Comparison of ENCODE assay signal across 21 mouse cellular contexts in the genomic region with DNA sequence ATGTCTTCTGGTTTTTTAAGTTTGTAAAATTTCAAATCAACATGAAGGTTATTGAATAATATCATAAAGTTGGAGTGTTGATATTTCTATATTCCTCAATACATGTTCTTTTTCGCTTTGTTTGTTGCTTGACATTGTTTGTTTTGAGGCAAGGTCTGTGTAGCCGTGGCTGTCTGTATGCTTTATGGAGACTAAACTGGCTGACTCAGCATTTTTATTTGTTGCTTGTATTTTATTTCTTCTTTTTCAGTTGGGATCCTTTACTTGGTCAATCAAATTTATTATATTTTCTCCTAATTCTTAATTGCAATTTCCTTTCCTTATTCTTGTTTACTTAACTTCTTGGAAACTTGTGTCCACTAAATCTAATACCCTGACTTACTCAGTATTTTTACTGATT.
A peak's percentile ranks its signal among the peaks of the same experiment; 100 is the strongest.
DNase-seq lines count a peak whose midpoint lies in the region; TF ChIP-seq lines count a peak whose summit lies in the region.
"Had no signal": no experiment of that assay in that cellular context is flagged by ENCODE, and none has a peak within 500 bp of the region (broad histone marks: within the 10 kb centered on the region; RNA-seq: fewer than 3 reads in every experiment).

No protein-coding gene starts in this region.

- TF ChIP-seq RAD21 in CH12.LX (IDR thresholded peaks at IDR 0.05; ENCODE audit: low read depth, low read length) (no peak), MEL (IDR thresholded peaks at IDR 0.05; ENCODE audit: low read depth, low read length) (no peak)

- H3K27ac ChIP-seq in CH12.LX (ENCODE audit: insufficient read depth, low read depth) = no peak overlapping the region
- no peak overlapping the region for H3K27ac ChIP-seq in ES-E14 (ENCODE audit: insufficient read depth, low read depth, low read length, poor library complexity, severe bottlenecking)
- H3K27ac ChIP-seq in MEL (ENCODE audit: control insufficient read depth, low read depth, low read length) = no peak overlapping the region

- no peak for DNase-seq in CH12.LX (ENCODE audit: extremely low read depth)
- no peak for DNase-seq in ES-E14 (ENCODE audit: low read depth, low spot score)
- no peak for DNase-seq in MEL (ENCODE audit: low read depth, low spot score)
- DNase-seq in layer of hippocampus, adult 9-10 months (ENCODE audit: low spot score) = no peak
- no peak for DNase-seq in frontal cortex, postnatal 10 days (ENCODE audit: low spot score in 2 of 2)
- DNase-seq in thymus, adult 18-20 months = no peak
- DNase-seq: adrenal gland, adult 2 months; adrenal gland, adult 8-10 months; adrenal gland, postnatal 10 days; adrenal gland, postnatal 14 days; adrenal gland, postnatal 25 days; adrenal gland, postnatal 36 days; B cell, adult 2 months; cerebellum, adult 11 months; cerebellum, adult 11-12 months; cerebellum, adult 18-20 months; cerebellum, adult 2 months; cerebellum, adult 8-10 months; cerebellum, adult 9-10 months had no signal

- H3K9ac ChIP-seq in CH12.LX (ENCODE audit: insufficient read depth, low read depth) = no peak overlapping the region
- H3K9ac ChIP-seq in ES-E14 (ENCODE audit: insufficient read depth, low read depth, low read length, poor library complexity, severe bottlenecking) = no peak overlapping the region
- H3K9ac ChIP-seq in MEL (ENCODE audit: control insufficient read depth, low read depth, low read length, poor library complexity, severe bottlenecking) = no peak overlapping the region

- TF ChIP-seq POLR2A in CH12.LX (IDR thresholded peaks at IDR 0.05; ENCODE audit: low read depth, low read length) (no peak), MEL (IDR thresholded peaks at IDR 0.05; ENCODE audit: control insufficient read depth in 1 of 2, insufficient read depth in 1 of 2, low read depth in 1 of 2, low read length in 2 of 2, poor library complexity in 1 of 2) (no peak)

- H3K79me2 ChIP-seq in CH12.LX (replicated peaks; ENCODE audit: control insufficient read depth, extremely low read depth, insufficient read depth, poor library complexity, severe bottlenecking) (no peaks in the 10 kb centered on the region), MEL (ENCODE audit: control insufficient read depth, insufficient read depth, low read length, poor library complexity) (no peaks in the 10 kb centered on the region)

- no peaks in the 10 kb centered on the region for H3K4me1 ChIP-seq in CH12.LX (ENCODE audit: control insufficient read depth in 1 of 2, insufficient read depth in 2 of 2)
- H3K4me1 ChIP-seq in ES-E14 (ENCODE audit: control insufficient read depth in 2 of 2, insufficient read depth in 2 of 2, low read length in 2 of 2, poor library complexity in 1 of 2) = no peaks in the 10 kb centered on the region
- H3K4me1 ChIP-seq in MEL (ENCODE audit: control insufficient read depth in 1 of 2, insufficient read depth in 2 of 2, low read length in 2 of 2) = no peaks in the 10 kb centered on the region

- H3K27me3 ChIP-seq in CH12.LX (replicated peaks) (no peaks in the 10 kb centered on the region), MEL (ENCODE audit: control insufficient read depth in 1 of 2, insufficient read depth in 2 of 2, low read length in 2 of 2) (no peaks in the 10 kb centered on the region)
- H3K27me3 ChIP-seq: Patski had no signal

- no peak overlapping the region for H3K4me2 ChIP-seq in CH12.LX (ENCODE audit: insufficient read depth, low read depth, poor library complexity, severe bottlenecking)

- in situ Hi-C loops in CH12.LX (cut with MboI; ENCODE audit: low pct_ligation_motif_present, low pct_unique_long_range_greater_than_20kb, low sequenced_read_pairs) = no loop called here
- in situ Hi-C loops in ES-E14 (cut with MboI; ENCODE audit: low sequenced_read_pairs in 2 of 2, unreplicated experiment in 2 of 2) = no loop called here

- H3K4me3 ChIP-seq in CH12.LX (replicated peaks in 1 of 3; ENCODE audit: low read depth in 2 of 3, low read length in 2 of 3, poor library complexity in 1 of 3) (no peak overlapping the region), ES-E14 (ENCODE audit: insufficient read depth in 1 of 2, low read depth in 1 of 2, low read length in 2 of 2, poor library complexity in 1 of 2, severe bottlenecking in 1 of 2) (no peak overlapping the region), MEL (ENCODE audit: control insufficient read depth in 1 of 2, insufficient read depth in 1 of 2, low read depth in 2 of 2, low read length in 2 of 2) (no peak overlapping the region)

- H3K9me3 ChIP-seq in CH12.LX (replicated peaks; ENCODE audit: low read length) (peaks cover 63% of the 10 kb centered on the region), ES-E14 (ENCODE audit: control insufficient read depth, insufficient read depth, low read depth, low read length) (no peaks in the 10 kb centered on the region), MEL (replicated peaks; ENCODE audit: insufficient read depth, low read length) (no peaks in the 10 kb centered on the region)

- no peak for TF ChIP-seq EP300 in CH12.LX (IDR thresholded peaks at IDR 0.05; ENCODE audit: low read length)
- no peak for TF ChIP-seq EP300 in MEL (IDR thresholded peaks at IDR 0.05; ENCODE audit: low read depth in 1 of 2, low read length in 2 of 2)

- dilution Hi-C loops in CH12.LX (cut with MboI; ENCODE audit: extremely low pct_ligation_motif_present, extremely low pct_unique_long_range_greater_than_20kb, low sequenced_read_pairs) = no loop called here

- no peaks in the 10 kb centered on the region for H3K36me3 ChIP-seq in CH12.LX (replicated peaks in 1 of 2; ENCODE audit: control insufficient read depth in 1 of 2, insufficient read depth in 1 of 2, low read length in 1 of 2)
- no peaks in the 10 kb centered on the region for H3K36me3 ChIP-seq in ES-E14 (ENCODE audit: control insufficient read depth, insufficient read depth, low read length, poor library complexity, severe bottlenecking)
- H3K36me3 ChIP-seq in MEL (ENCODE audit: control insufficient read depth in 1 of 2, insufficient read depth in 2 of 2, low read length in 2 of 2) = no peaks in the 10 kb centered on the region
- H3K36me3 ChIP-seq: G1E had no signal

- no peak for TF ChIP-seq CTCF in CH12.LX (conservative IDR thresholded peaks at IDR 0.05 in 1 of 2, IDR thresholded peaks at IDR 0.05 in 1 of 2; ENCODE audit: low read depth in 2 of 2, low read length in 2 of 2)
- no peak for TF ChIP-seq CTCF in MEL (IDR thresholded peaks at IDR 0.05 in 2 of 3, conservative IDR thresholded peaks at IDR 0.05 in 1 of 3; ENCODE audit: control insufficient read depth in 1 of 3, insufficient read depth in 1 of 3, low read depth in 2 of 3, low read length in 3 of 3, poor library complexity in 1 of 3, severe bottlenecking in 1 of 3)

TF ChIP-seq in CH12.LX, 34 proteins besides CTCF, POLR2A, EP300 and RAD21:
- TF ChIP-seq SMC3 (IDR thresholded peaks at IDR 0.05; ENCODE audit: low read depth, low read length) = no peak
- TF ChIP-seq USF1 (IDR thresholded peaks at IDR 0.05; ENCODE audit: low read depth, low read length) = no peak
- no peak for TF ChIP-seq UBTF (IDR thresholded peaks at IDR 0.05; ENCODE audit: low read depth, low read length)
- TF ChIP-seq MAFK (IDR thresholded peaks at IDR 0.05; ENCODE audit: insufficient replicate concordance, low read length) = peak; percentile 94

TF ChIP-seq in ES-E14, 5 proteins besides CTCF, POLR2A, EP300 and RAD21:
- TF ChIP-seq MAFK (IDR thresholded peaks at IDR 0.05; ENCODE audit: insufficient read depth, low read depth, low read length) = peak; percentile 97
- no peak for TF ChIP-seq ZNF384 (IDR thresholded peaks at IDR 0.05; ENCODE audit: low read depth, low read length)

TF ChIP-seq in MEL, 35 proteins besides CTCF, POLR2A, EP300 and RAD21:
- TF ChIP-seq MXI1 (IDR thresholded peaks at IDR 0.05; ENCODE audit: low read depth, low read length) (no peak), MAFK (IDR thresholded peaks at IDR 0.05; ENCODE audit: borderline replicate concordance, low read depth, low read length) (peak; percentile 87)

Comparison
In these comparisons a context has a peak if more than half of its experiments do, and no peak if none do; other contexts are left out.
1. Of the 35 proteins assayed by ChIP-seq in both MEL and CH12.LX: peak only in MEL: none; only in CH12.LX: none; in both: MAFK; in neither: 34.